Mouse (Mus musculus) embryonic stem cell, embryonic (primary cell): ENCODE measurements at regions not wholly inside any gene's neighbourhood (a gene's known extent, or its start where the extent isn't known, plus 50 kb on each side); places are given as distances from the start of the nearest gene placed in this dataset.

Experiments used
- CTCF ChIA-PET, 4 experiments: fragments of 300-600 bp in 2 of 4; fragments of 350-600 bp in 2 of 4; sonication (Branson Sonifier 250); formaldehyde crosslinking; loops; one replicate each; lab custom pipeline; 2022; ENCODE audit warnings: inconsistent platforms in 2 of 4; lab: Charles Lee
- POLR2A ChIA-PET, 4 experiments: fragments of 300-600 bp in 2 of 4; fragments of 350-600 bp in 2 of 4; sonication (Branson Sonifier 250); formaldehyde crosslinking; loops; one replicate each; lab custom pipeline; 2022; ENCODE audit warnings: antibody characterized with exemption in 4 of 4, inconsistent platforms in 1 of 4; lab: Charles Lee

DNA sequence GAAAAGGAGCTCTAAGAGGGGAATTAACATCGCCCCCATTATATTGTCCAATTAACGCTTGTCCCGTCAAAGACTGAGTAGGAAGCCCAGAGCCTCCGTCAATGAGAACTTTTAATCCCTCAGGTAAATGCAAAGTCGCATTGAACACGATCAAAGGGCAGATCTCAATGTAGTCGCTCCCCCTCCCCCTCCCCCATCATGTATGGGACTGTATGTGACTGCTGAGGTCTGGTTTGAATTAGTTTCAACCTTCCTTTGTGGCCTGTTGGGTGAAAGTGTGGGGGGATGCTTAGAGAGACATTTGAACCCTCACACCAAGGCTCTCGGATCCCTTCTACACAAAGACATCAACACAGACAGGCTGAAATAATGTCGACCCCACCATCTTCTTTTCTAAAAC, 187.9 kb downstream of the Mycn start:
- ChIA-PET CTCF (interaction anchor here in 1 of 4 experiments (1.1 kb wide), 1 partner anchor 131 kb away, joined by 4 read pairs; no protein-coding TSS in a partner anchor), POLR2A (interaction anchor here in 3 of 4 experiments (0.6 to 1.2 kb wide), 3 partner anchors 12 to 68 kb away, joined by 3 read pairs; no protein-coding TSS in a partner anchor)

DNA sequence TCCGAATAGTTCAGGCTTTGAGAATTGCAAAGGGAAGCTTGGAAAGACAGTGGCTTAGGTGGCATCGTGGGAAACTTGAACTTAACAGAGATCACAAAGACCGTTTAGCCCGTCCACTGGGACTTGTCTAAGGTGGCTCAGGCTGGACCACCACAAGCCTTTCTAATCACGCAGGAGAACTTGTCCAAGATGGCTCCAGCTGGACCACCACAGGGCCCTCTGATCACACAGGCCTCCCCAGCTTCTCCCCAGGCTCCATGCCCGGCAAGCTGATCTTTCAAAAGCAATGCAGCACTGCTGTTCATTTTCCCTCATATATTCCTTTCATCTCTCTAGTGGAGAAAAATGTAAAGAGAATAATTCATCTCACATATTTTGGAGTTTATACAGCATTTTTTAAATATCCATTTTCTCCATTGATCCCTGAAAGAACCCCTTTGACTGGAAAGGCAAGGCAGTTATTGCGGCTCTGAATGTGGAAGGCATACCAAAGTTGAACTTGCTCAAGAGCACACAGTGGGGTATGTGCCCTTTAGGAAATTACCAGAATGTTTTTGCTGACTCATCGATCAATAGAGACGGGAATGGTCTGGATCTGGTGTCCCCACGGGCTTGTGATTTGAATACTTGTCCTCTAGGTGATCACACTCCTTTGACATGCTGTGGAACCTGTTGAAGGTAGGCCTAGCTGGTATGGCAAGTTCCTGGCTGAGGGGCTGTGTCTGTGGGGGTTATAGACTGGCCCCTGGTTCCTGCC, 189.9 kb downstream of the Mycn start:
- CTCF ChIA-PET = interaction anchor here in 1 of 4 experiments (0.6 kb wide), 1 partner anchor 98 kb away, joined by 5 read pairs; no protein-coding TSS in a partner anchor
- POLR2A ChIA-PET = interaction anchor here in 2 of 4 experiments (0.6 to 1.1 kb wide), 3 partner anchors 28 to 261 kb away, joined by 3 read pairs; no protein-coding TSS in a partner anchor

DNA sequence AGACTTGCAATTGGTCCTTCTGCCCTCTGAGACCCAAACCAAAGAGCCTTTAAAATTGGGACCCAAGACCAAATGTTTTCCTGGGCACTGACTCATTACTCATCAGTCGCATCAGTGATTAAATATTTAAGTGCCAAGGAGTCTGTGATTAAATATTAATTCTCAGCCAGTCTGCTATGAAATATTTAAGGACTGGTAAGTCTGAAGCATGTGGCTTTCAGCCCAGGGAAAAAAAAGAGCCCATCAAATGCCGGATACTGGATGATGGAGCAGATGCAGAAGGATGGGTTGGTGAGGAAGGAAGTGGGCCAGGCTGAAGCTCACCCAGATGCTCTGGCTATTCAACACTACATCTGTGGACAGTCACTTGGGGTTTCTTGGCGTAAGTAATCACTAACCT, 192.0 kb downstream of the Mycn start:
- ChIA-PET POLR2A (no interaction called here), CTCF (no interaction called here)

- CTCF ChIA-PET = no interaction called here
- POLR2A ChIA-PET = no interaction called here
Measured at GRCm38 (mm10) chr12:12746852-12747454, 194.8 kb downstream of the Mycn start.

DNA sequence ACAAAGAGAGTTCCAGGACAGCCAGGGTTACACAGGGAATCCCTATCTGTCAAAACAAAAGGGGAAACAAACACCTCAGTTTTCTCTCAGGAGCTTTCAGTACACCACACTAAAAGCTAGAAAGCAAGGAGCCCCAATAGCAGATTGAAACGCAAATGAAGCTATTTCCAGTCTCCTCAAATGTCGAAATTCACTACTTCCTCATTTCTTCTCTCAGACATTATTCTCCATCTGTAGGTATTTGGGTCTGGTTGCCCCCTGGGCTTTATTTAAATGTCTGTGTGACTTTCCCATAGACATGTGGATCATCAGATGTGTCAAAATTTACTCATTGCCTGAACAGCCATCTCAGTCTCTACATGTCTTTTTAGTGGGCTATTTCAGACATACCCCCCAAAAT, 197.2 kb downstream of the Mycn start:
- ChIA-PET POLR2A (no interaction called here), CTCF (no interaction called here)

DNA sequence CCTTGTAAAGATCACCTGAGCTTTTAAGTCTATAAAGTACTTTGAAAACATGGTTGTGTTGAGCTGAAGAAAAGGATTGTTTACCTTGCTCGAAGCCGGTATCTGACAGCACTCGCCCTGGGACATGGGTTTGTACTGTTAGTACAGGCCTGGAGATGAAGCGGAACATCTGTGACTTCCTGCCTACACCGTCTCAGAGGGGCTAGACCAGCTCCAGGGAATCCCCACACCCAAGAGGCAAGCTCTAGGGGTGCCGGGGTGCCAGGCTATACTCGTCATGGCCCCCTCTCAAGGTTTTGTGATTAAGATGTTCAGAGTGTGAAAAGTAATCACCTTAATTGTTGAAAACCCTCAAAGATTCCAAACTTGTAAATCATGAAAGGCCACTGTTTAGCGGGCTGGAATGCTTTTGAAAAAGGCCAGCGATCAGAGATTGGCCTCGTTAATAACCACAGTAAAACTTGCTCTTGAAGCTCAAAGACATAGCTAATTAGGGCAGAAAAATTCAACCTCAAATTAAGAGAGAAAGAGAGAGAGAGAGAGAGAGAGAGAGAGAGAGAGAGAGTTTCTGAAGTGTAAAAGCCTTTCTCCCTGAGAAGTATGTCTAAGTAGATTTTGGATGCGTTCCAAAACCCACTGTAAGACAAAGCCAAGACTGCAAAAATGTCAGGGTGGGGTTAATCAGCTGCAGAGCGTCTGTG, 202.9 kb downstream of the Mycn start:
- POLR2A ChIA-PET = interaction anchor here in 2 of 4 experiments (0.7 to 0.9 kb wide), 2 partner anchors 49 to 469 kb away, joined by 3 read pairs; no protein-coding TSS in a partner anchor
- CTCF ChIA-PET = interaction anchor here in 3 of 4 experiments (0.6 to 0.7 kb wide), 4 partner anchors 12 to 362 kb away, joined by 3 to 10 read pairs (median 4); partner anchors contain the start of gene Mycn (in 1 of the 3)

DNA sequence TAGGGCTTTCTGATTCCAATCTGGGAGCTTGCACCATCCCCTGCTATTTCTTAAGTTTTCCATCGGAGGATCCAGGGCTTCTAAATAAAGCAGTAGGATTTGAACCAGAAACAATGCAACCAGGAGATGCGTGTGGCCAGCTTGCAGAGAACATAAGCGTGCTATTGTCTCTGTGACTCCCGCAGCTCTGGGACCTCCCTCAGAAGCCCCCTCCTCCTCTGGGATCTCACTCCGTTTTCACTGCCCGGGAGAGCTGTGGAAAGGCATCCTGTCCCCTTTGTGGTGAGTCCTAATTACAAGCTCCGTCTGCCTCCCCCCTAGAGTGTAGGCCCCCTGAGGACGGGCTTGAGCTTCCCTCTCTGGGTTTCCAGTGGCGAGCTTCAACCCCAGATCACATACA, 215.9 kb downstream of the Mycn start:
- CTCF ChIA-PET = interaction anchor here in 1 of 4 experiments (1.2 kb wide), 1 partner anchor 10 kb away, joined by 3 read pairs; no protein-coding TSS in a partner anchor
- POLR2A ChIA-PET = interaction anchor here in 2 of 4 experiments (0.7 to 1.3 kb wide), 2 partner anchors 16 to 63 kb away, joined by 3 read pairs; no protein-coding TSS in a partner anchor

- CTCF ChIA-PET = interaction anchor here in 1 of 4 experiments (1.2 kb wide), 1 partner anchor 9 kb away, joined by 3 read pairs; no protein-coding TSS in a partner anchor
- POLR2A ChIA-PET = interaction anchor here in 2 of 4 experiments (1.1 to 2.6 kb wide), 2 partner anchors 63 to 166 kb away, joined by 3 to 8 read pairs; no protein-coding TSS in a partner anchor
Measured at GRCm38 (mm10) chr12:12725075-12725474, 216.6 kb downstream of the Mycn start.

- POLR2A ChIA-PET = interaction anchor here in 3 of 4 experiments (0.6 to 2.6 kb wide), 11 partner anchors 11 to 1268 kb away, joined by 3 to 8 read pairs (median 3); partner anchors contain the start of genes Mycn (in 1 of the 3) and Rad51ap2 (in 1 of the 3)
- CTCF ChIA-PET = interaction anchor here in 2 of 4 experiments (1.0 kb wide), 2 partner anchors 101 kb away, joined by 4 to 5 read pairs; no protein-coding TSS in a partner anchor
Measured at GRCm38 (mm10) chr12:12723724-12724487, 217.8 kb downstream of the Mycn start.

GRCm38 (mm10) chr12:12722982-12723661, 218.6 kb downstream of the Mycn start:
- CTCF ChIA-PET = interaction anchor here in 3 of 4 experiments (0.6 to 1.0 kb wide), 4 partner anchors 15 to 100 kb away, joined by 3 to 5 read pairs (median 4); no protein-coding TSS in a partner anchor

DNA sequence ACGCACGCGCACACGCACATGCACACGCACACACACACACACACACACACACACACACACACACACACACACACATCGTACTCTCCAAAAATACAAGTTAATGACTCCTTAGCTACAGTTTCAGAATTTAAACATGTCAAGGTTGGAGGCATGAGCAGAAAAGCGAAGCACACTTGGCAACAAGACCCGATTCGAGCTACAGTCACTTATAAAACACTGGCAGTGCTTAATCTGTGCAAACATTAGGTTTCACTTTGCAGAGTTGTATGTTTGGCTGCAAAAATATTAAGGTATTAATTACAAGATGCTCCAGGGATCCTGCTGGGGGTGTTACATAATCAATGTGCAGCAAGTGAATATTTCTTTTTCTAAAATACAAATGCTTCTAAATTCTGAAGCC, 225.0 kb downstream of the Mycn start:
- ChIA-PET CTCF (interaction anchor here in 1 of 4 experiments (0.6 kb wide), 1 partner anchor 226 kb away, joined by 3 read pairs; no protein-coding TSS in a partner anchor), POLR2A (interaction anchor here in 2 of 4 experiments (0.9 to 1.6 kb wide), 3 partner anchors 18 to 223 kb away, joined by 5 to 8 read pairs (median 5); no protein-coding TSS in a partner anchor)

More at GRCm38 (mm10) chr12:12722982-12723661, 218.6 kb downstream of the Mycn start:
- POLR2A ChIA-PET = interaction anchor here in 3 of 4 experiments (0.6 to 2.6 kb wide), 11 partner anchors 10 to 1267 kb away, joined by 3 to 8 read pairs (median 4); partner anchors contain the start of genes Mycn (in 1 of the 3) and Rad51ap2 (in 1 of the 3)

DNA sequence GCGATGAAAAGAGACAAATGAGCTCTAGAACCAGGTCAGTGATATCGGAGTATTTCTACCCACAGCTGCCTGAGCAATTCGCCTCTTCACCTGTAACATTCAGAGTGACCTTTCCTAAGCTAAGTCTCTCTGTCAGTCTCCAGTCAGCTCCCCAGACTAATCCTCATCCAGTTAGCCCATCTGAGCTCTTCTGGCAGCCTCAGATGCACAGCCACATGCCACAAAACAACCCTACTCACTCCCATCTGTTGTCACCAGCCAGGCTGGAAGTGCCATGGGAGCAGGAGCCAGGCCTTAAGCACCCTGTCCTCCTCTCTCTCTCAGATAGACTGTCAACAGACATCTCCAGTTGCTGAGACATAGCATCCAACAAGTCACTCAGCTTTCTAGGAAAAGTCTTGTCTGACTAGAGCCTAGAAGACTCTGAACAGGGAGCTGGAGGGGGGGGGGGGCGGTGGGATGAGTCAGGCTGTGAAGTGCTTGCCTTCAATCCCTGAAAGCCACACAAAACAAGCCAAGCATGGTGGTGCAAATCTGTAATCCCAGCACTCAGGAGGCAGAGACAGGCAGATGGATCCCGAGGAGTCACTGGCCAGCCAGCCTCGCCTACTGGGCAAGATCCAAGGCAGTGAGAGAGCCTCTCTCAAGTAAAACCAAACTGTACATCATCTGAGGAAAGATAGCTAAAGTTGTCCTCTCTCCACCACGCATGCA, 225.6 kb downstream of the Mycn start:
- ChIA-PET POLR2A (interaction anchor here (0.6 to 1.6 kb wide), 9 partner anchors 19 to 226 kb away, joined by 3 to 8 read pairs (median 3); partner anchors contain the start of gene Mycn (in 1 of the 4)), CTCF (interaction anchor here in 1 of 4 experiments (0.8 to 1.5 kb wide), 3 partner anchors 9 to 222 kb away, joined by 3 to 4 read pairs (median 3); no protein-coding TSS in a partner anchor)

DNA sequence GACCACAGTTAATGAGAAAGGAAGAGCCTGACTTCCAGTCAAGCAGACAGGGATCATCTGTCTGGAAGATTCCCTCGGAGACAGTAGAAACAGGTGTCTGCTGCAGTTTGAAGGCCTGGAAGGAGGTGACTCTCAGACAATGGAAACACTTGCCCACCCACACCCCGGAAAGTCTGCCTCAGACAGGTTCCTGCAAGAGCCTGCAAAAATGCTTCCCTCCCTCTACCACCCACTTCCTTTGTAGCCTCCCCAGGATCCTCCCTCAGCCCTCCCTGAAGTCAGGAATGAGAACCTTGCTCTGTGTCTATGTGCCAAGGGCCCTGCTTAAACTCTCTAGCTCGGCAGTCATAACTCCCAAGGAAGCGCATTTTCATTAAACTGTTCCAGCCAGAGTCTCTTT, 226.2 kb downstream of the Mycn start:
- POLR2A ChIA-PET = interaction anchor here (0.6 to 1.6 kb wide), 9 partner anchors 20 to 226 kb away, joined by 3 to 8 read pairs (median 3); partner anchors contain the start of gene Mycn (in 1 of the 4)
- CTCF ChIA-PET = interaction anchor here in 1 of 4 experiments (0.8 to 1.5 kb wide), 3 partner anchors 10 to 223 kb away, joined by 3 to 4 read pairs (median 3); no protein-coding TSS in a partner anchor

DNA sequence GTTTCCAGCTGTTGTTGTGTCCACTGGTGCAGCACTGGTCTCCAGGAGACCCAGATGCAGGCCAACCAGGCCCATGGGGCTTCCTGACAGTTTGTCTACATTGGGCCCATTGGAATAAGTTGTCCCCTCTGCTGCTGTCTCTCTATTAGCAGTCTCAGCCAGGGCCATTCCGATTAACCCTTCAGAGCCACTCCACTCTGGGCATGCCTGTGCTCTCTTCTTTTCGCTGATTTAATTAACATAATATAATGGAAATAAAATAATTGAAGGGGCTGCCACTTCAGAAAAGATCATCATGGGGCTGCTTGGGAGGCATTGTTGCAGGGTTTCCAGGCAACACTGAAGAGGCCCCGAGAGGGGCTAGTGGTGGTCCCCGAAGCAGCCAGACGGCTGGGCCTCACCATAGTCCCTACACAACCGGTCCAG, 231.5 kb downstream of the Mycn start:
- POLR2A ChIA-PET = interaction anchor here in 1 of 4 experiments (1.2 kb wide), 1 partner anchor 229 kb away, joined by 3 read pairs; no protein-coding TSS in a partner anchor

DNA sequence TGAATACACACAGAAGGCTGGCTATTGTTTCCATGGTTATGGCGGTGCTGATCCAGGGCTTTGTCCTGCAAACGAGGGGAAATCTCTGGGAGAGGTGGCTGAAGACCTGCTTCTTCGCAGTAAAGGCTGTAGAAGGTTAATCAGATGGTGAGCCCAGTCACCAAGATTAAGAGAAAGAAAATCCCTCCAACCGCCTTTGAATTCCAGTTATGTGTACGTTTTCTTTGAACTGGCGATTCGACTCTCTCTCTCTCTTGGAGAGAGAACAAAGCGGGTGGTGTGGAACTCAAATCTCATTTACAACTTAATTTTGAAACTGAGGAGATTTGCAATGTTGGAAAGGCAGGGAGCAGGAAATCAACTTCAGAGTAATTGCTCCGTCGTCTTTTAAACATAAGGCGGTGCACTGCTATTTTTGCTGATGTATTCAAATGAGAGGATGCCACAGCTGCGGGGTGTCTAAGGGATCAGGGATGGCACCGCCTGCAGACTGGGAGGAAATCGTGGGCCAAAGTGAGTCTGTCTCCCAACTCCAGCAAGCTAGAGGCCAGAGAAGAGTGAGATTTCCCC, 232.7 kb downstream of the Mycn start:
- ChIA-PET CTCF (no interaction called here), POLR2A (interaction anchor here in 2 of 4 experiments (0.6 to 1.2 kb wide), 3 partner anchors 15 to 232 kb away, joined by 3 to 4 read pairs (median 3); partner anchors contain the start of gene Mycn (in 1 of the 2))

More for the DNA sequence above, 231.5 kb downstream of the Mycn start:
- CTCF ChIA-PET = no interaction called here
